10 mouse cellular contexts compared by ENCODE assay signal in genomic region chr1:62181638-62182037, GRCm38 (mm10).
A peak's percentile ranks its signal among the peaks of the same experiment; 100 is the strongest.
DNase-seq lines count a peak whose midpoint lies in the region; ATAC-seq and TF ChIP-seq lines count a peak whose summit lies in the region.
"Had no signal": no experiment of that assay in that cellular context is flagged by ENCODE, and none has a peak within 500 bp of the region (broad histone marks: within the 10 kb centered on the region; RNA-seq: fewer than 3 reads in every experiment).

No protein-coding gene starts in this region.

- no peak overlapping the region for H3K4me3 ChIP-seq in heart, postnatal 0 days (ENCODE audit: low read depth, low read length)
- H3K4me3 ChIP-seq in gastrocnemius, adult 2 months = no peak overlapping the region
- H3K4me3 ChIP-seq: hindbrain, embryonic 12.5 days had no signal

- H3K4me2 ChIP-seq in heart, postnatal 0 days (ENCODE audit: low read depth, low read length) = no peak overlapping the region
- H3K4me2 ChIP-seq: hindbrain, embryonic 12.5 days had no signal

- peak; percentile 3 for DNase-seq in lung, postnatal 10 days
- DNase-seq in lung, postnatal 25 days (ENCODE audit: low spot score) = no peak
- DNase-seq in c-Kit-positive CD71-positive TER-119-positive erythroid progenitor cells, embryonic 14.5 days (ENCODE audit: low spot score) = peak; percentile 10
- DNase-seq in heart, postnatal 0 days (ENCODE audit: low spot score) = peak; percentile 10
- DNase-seq in retina, embryonic 14.5 days (ENCODE audit: low spot score) = peak; percentile 25
- no peak for DNase-seq in right cerebral cortex, postnatal 4 days
- no peak for DNase-seq in gastrocnemius, adult 2 months
- DNase-seq in cerebellum, adult 9-11 months = no peak
- DNase-seq: cerebellum, adult 2 months had no signal

- TF ChIP-seq EP300 in heart, postnatal 0 days (IDR thresholded peaks at IDR 0.05; ENCODE audit: low read depth) = no peak

- H3K9me3 ChIP-seq in heart, postnatal 0 days (replicated peaks; ENCODE audit: control insufficient read depth, low read length) = no peaks in the 10 kb centered on the region
- H3K9me3 ChIP-seq: hindbrain, embryonic 12.5 days had no signal

- H3K36me3 ChIP-seq in heart, postnatal 0 days (replicated peaks; ENCODE audit: control insufficient read depth, insufficient read depth, low read length) = no peaks in the 10 kb centered on the region
- H3K36me3 ChIP-seq: hindbrain, embryonic 12.5 days had no signal

- no peak for ATAC-seq in heart, postnatal 0 days (ENCODE audit: insufficient read depth, low read depth)

- no peaks in the 10 kb centered on the region for H3K27me3 ChIP-seq in heart, postnatal 0 days (ENCODE audit: control insufficient read depth, insufficient read depth, low read length)
- H3K27me3 ChIP-seq: hindbrain, embryonic 12.5 days had no signal

- H3K4me1 ChIP-seq in heart, postnatal 0 days (ENCODE audit: control insufficient read depth, insufficient read depth) = peaks cover 7% of the 10 kb centered on the region; the same call in 1 of the 2 replicates

- intact Hi-C loops in gastrocnemius, adult 2 months (cut with DNase I) = no loop called here

- TF ChIP-seq CTCF in heart, postnatal 0 days (IDR thresholded peaks at IDR 0.05; ENCODE audit: low read depth) = 0 out of 2 replicates have a peak, but pooled peaks have one; percentile 7
- no peak for TF ChIP-seq CTCF in gastrocnemius, adult 2 months (IDR thresholded peaks at IDR 0.05)

- 12% methylated on average over 5 of the region's 5 CpGs for WGBS in heart, postnatal 0 days

- H3K27ac ChIP-seq in heart, postnatal 0 days (ENCODE audit: low read depth) = no peak overlapping the region
- H3K27ac ChIP-seq in gastrocnemius, adult 2 months = no peak overlapping the region
- H3K27ac ChIP-seq: hindbrain, embryonic 12.5 days had no signal

- H3K9ac ChIP-seq in heart, postnatal 0 days (replicated peaks; ENCODE audit: low read depth, low read length) = no peak overlapping the region
- H3K9ac ChIP-seq: hindbrain, embryonic 12.5 days had no signal

Comparison
In these comparisons a context has a peak if more than half of its experiments do, and no peak if none do; other contexts are left out.
1. DNase-seq: peak in lung, postnatal 10 days (single experiment), c-Kit-positive CD71-positive TER-119-positive erythroid progenitor cells, embryonic 14.5 days (single experiment), heart, postnatal 0 days (single experiment) and retina, embryonic 14.5 days (single experiment); none in lung, postnatal 25 days (single experiment), right cerebral cortex, postnatal 4 days (single experiment), gastrocnemius, adult 2 months (single experiment) and cerebellum, adult 9-11 months (single experiment).